Mouse (Mus musculus) liver, postnatal 0 days (tissue): ENCODE measurements around the gene Spaca3.

ENCODE experiments used
- CTCF ChIP-seq: sonication (generic); IDR thresholded peaks from 2 replicates; pipeline ENCODE4 v1.5.1; 2016; ENCODE audit warnings: antibody characterized with exemption, low read depth
- EP300 ChIP-seq: IDR thresholded peaks from 2 replicates; pipeline ENCODE4 v1.6.1; 2016; ENCODE audit warnings: antibody characterized with exemption, low read depth, mild to moderate bottlenecking

GRCm38 (mm10) chr11:80809666-80809992, 48.5 kb upstream of the Spaca3 start:
- TF ChIP-seq CTCF = no peak
- no peak for TF ChIP-seq EP300
